Mouse (Mus musculus): ENCODE measurements around the gene 4932438H23Rik.

The 4932438H23Rik gene

GRCm38 (mm10) chr16:91057261-91057660 lies 37.7 kb downstream of the 4932438H23Rik start:
- DNase-seq (ENCODE audit: low read depth, low spot score) = no peak

- DNase-seq (ENCODE audit: low read depth, low spot score) = no peak
These were observed 38.7 kb downstream of the 4932438H23Rik start for GRCm38 (mm10) chr16:91056043-91056821.

GRCm38 (mm10) chr16:91055150-91055549 lies 39.8 kb downstream of the 4932438H23Rik start:
- DNase-seq (ENCODE audit: low read depth, low spot score) = no peak

GRCm38 (mm10) chr16:91053599-91053998 lies 41.3 kb downstream of the 4932438H23Rik start:
- no peak for DNase-seq (ENCODE audit: low read depth, low spot score)

- peak; percentile 80 for DNase-seq (ENCODE audit: low read depth, low spot score)
These were observed 49.4 kb downstream of the 4932438H23Rik start for GRCm38 (mm10) chr16:91045511-91045910.

GRCm38 (mm10) chr16:91044270-91045182 lies 50.4 kb downstream of the 4932438H23Rik start, which contains the start of gene Paxbp1:
Paxbp1 (minus strand) TSS chr16:91044543.
- DNase-seq (ENCODE audit: low read depth, low spot score) = peak; percentile 99

- DNase-seq (ENCODE audit: low read depth, low spot score) = peak; percentile 78
These were observed 51.3 kb downstream of the 4932438H23Rik start for GRCm38 (mm10) chr16:91043461-91044248.

GRCm38 (mm10) chr16:91042640-91043039 lies 52.3 kb downstream of the 4932438H23Rik start:
- DNase-seq (ENCODE audit: low read depth, low spot score) = peak; percentile 12

- no peak for DNase-seq (ENCODE audit: low read depth, low spot score)
These were observed 59.1 kb downstream of the 4932438H23Rik start for GRCm38 (mm10) chr16:91035866-91036265.

- no peak for DNase-seq (ENCODE audit: low read depth, low spot score)
These were observed 64.2 kb downstream of the 4932438H23Rik start for GRCm38 (mm10) chr16:91030751-91031150.

GRCm38 (mm10) chr16:91029901-91030300 lies 65.0 kb downstream of the 4932438H23Rik start:
- DNase-seq (ENCODE audit: low read depth, low spot score) = no peak

- no peak for DNase-seq (ENCODE audit: low read depth, low spot score)
These were observed 65.7 kb downstream of the 4932438H23Rik start for GRCm38 (mm10) chr16:91029161-91029743.

GRCm38 (mm10) chr16:91026290-91026689 lies 68.6 kb downstream of the 4932438H23Rik start:
- no peak for DNase-seq (ENCODE audit: low read depth, low spot score)

- peak; percentile 65 for DNase-seq (ENCODE audit: low read depth, low spot score)
These were observed 71.5 kb downstream of the 4932438H23Rik start for GRCm38 (mm10) chr16:91023384-91023783.

- DNase-seq (ENCODE audit: low read depth, low spot score) = no peak
These were observed 74.0 kb downstream of the 4932438H23Rik start for GRCm38 (mm10) chr16:91020842-91021483.

- DNase-seq (ENCODE audit: low read depth, low spot score) = no peak
These were observed 75.4 kb downstream of the 4932438H23Rik start for GRCm38 (mm10) chr16:91019476-91019875.

- DNase-seq (ENCODE audit: low read depth, low spot score) = peak; percentile 65
These were observed 79.2 kb downstream of the 4932438H23Rik start for GRCm38 (mm10) chr16:91015761-91016160.

GRCm38 (mm10) chr16:91011847-91012246 lies 83.1 kb downstream of the 4932438H23Rik start:
- peak; percentile 63 for DNase-seq (ENCODE audit: low read depth, low spot score)

- peak; percentile 95 for DNase-seq (ENCODE audit: low read depth, low spot score)
These were observed 83.8 kb downstream of the 4932438H23Rik start, which contains the start of gene Synj1 for GRCm38 (mm10) chr16:91011021-91011683. Synj1 (minus strand) TSS chr16:91011308.

- peak; percentile 55 for DNase-seq (ENCODE audit: low read depth, low spot score)
These were observed 84.3 kb downstream of the 4932438H23Rik start for GRCm38 (mm10) chr16:91010581-91011020.

All from 3T3-L1 (cell line).